Comparison of ENCODE assay signal across 8 mouse cellular contexts in the genomic region with DNA sequence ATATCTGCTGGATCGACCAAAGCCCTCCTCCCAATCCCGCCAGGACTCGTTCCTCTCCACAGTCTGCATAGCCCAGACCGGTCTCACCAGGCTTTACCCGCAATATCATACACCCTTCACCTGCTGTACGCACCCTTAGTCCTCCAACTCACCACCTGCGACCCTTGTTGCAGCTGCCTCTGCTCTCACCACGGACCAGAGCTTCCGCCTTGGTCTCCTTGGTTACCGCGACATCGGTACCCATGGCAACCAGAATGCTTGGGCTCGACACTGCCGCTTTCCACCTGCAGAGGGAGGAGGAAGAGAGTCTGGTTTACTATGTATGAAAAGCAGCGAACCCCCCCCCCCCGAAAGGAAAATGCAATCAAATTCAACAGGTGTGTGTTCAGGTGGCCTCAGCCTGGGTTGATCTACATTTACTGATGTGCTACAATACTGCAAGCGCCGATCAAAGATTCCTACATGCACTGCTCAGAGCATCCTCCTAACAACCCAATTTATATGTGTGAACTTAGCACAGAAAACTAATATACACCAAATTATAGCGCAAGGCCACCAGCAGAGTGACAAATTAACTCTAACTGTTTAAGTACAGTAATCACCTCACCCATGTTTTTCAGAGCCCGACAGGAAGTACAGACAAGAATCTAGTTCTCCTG. TPM values are rescaled to one million over a fixed set of nuclear protein-coding genes. Genes with fewer than 3 reads are reported as not detected.
DNase-seq lines count a peak whose midpoint lies in the region; ATAC-seq lines count a peak whose summit lies in the region.

Gene Zbbx, minus strand, starts transcription at position 197 of the 659 bp plus-strand sequence.

- no peaks in the 10 kb centered on the region for H3K27me3 ChIP-seq in lung, embryonic 16.5 days (ENCODE audit: control insufficient read depth, insufficient read depth, low read depth, low read length)

- no peaks in the 10 kb centered on the region for H3K36me3 ChIP-seq in lung, embryonic 16.5 days (ENCODE audit: control insufficient read depth, insufficient read depth, low read length)

- ATAC-seq in hematopoietic stem cell, adult 5-6 weeks (replicated peaks in 1 of 2; ENCODE audit: insufficient read depth in 1 of 2, low FRiP score in 2 of 2, low TSS enrichment in 1 of 2, low read depth in 1 of 2, poor library complexity in 2 of 2, severe bottlenecking in 2 of 2): peak; percentile 100
- peak; percentile 68 for ATAC-seq in lung, embryonic 16.5 days (ENCODE audit: low read depth)

- DNase-seq in cerebellum, adult 11-12 months: peak; percentile 2
- no peak for DNase-seq in cerebellum, adult 9-11 months
- DNase-seq in embryo, embryonic 10.5 days (ENCODE audit: low spot score): peak; percentile 88
- DNase-seq in layer of hippocampus, postnatal 10 days (ENCODE audit: low spot score in 2 of 2): peak; percentile 67 to 76
- peak; percentile 12 for DNase-seq in ovary, postnatal 10 days (ENCODE audit: low spot score)
- DNase-seq in thymus, postnatal 14 days: peak; percentile 86

- no peaks in the 10 kb centered on the region for H3K4me1 ChIP-seq in lung, embryonic 16.5 days (replicated peaks; ENCODE audit: control insufficient read depth, insufficient read depth, low read length)

- 16% methylated on average over 20 of the region's 20 CpGs for WGBS in lung, embryonic 16.5 days

- peak within 1 kb of the TSS; percentile 24; the same call in 1 of the 2 replicates for H3K4me3 ChIP-seq in lung, embryonic 16.5 days (ENCODE audit: low read length)

- H3K9me3 ChIP-seq in lung, embryonic 16.5 days (ENCODE audit: control insufficient read depth, low read length): no peaks in the 10 kb centered on the region

- H3K9ac ChIP-seq in lung, embryonic 16.5 days (ENCODE audit: low read length): no peak within 1 kb of the TSS

- H3K4me2 ChIP-seq in lung, embryonic 16.5 days (ENCODE audit: low read depth, low read length): peak within 1 kb of the TSS; percentile 45

- H3K27ac ChIP-seq in lung, embryonic 16.5 days (ENCODE audit: low read length): no peak within 1 kb of the TSS

RNA-seq across cellular contexts. Expression of gene Zbbx, which starts in this region (rescaled TPM):
- not detected in 2 replicates for total RNA-seq in hematopoietic stem cell, adult 5-6 weeks (2017)
- 1 to 10 TPM; 5.2 to 6.2 TPM for total RNA-seq in layer of hippocampus, postnatal 10 days (2021)
- polyA plus RNA-seq in lung, embryonic 16.5 days (2015; fragmentation: Nextera tagmentation; extraction: Ambion mirVana): 1.7 and 1.8 TPM in 2 replicates

Comparison
In these comparisons a context has a peak if more than half of its experiments do, and no peak if none do; other contexts are left out.
1. Peak in ATAC-seq in hematopoietic stem cell, adult 5-6 weeks; RNA of the gene not detected or under 1 TPM.